Comparison of ENCODE assay signal across 8 mouse cellular contexts in genomic region chr19:8770567-8771270, GRCm38 (mm10). TPM values are rescaled to one million over a fixed set of nuclear protein-coding genes. Genes with fewer than 3 reads are reported as not detected.
DNase-seq lines count a peak whose midpoint lies in the region; ATAC-seq and TF ChIP-seq lines count a peak whose summit lies in the region.

Tmem223 (plus strand) TSS chr19:8770996.

- peak within 1 kb of the TSS; percentile 70 for H3K27ac ChIP-seq in cortical plate, adult 2 months (ENCODE audit: insufficient read depth, low read length)
- H3K27ac ChIP-seq in hindbrain, embryonic 16.5 days (ENCODE audit: low read depth, low read length), result peak within 1 kb of the TSS; percentile 82

- peak within 1 kb of the TSS; percentile 65 for H3K4me2 ChIP-seq in hindbrain, embryonic 16.5 days (ENCODE audit: low read length)

- 15% methylated on average over 29 of the region's 29 CpGs for WGBS in hindbrain, embryonic 16.5 days

- no peak for TF ChIP-seq CTCF in cortical plate, adult 2 months (IDR thresholded peaks at IDR 0.05; ENCODE audit: extremely low read depth, insufficient read depth, low read length)

- peaks cover 46% of the 10 kb centered on the region for H3K36me3 ChIP-seq in hindbrain, embryonic 16.5 days (ENCODE audit: control insufficient read depth, insufficient read depth, low read length)

- peak within 1 kb of the TSS; percentile 70 for H3K4me3 ChIP-seq in cortical plate, adult 2 months (ENCODE audit: insufficient read depth, low read length)
- H3K4me3 ChIP-seq in hindbrain, embryonic 16.5 days (ENCODE audit: low read length), result peak within 1 kb of the TSS; percentile 60

- H3K9me3 ChIP-seq in hindbrain, embryonic 16.5 days (ENCODE audit: control insufficient read depth, low read length), result no peaks in the 10 kb centered on the region

- peak; percentile 88 for TF ChIP-seq POLR2A in cortical plate, adult 2 months (IDR thresholded peaks at IDR 0.05; ENCODE audit: extremely low read depth, insufficient read depth, low read length)

- H3K27me3 ChIP-seq in hindbrain, embryonic 16.5 days (replicated peaks; ENCODE audit: control insufficient read depth, insufficient read depth, low read length), result no peaks in the 10 kb centered on the region

- peaks cover 6% of the 10 kb centered on the region; the same call in 1 of the 2 replicates for H3K4me1 ChIP-seq in cortical plate, adult 2 months (ENCODE audit: control insufficient read depth, insufficient read depth, low read length)
- H3K4me1 ChIP-seq in hindbrain, embryonic 16.5 days (ENCODE audit: control insufficient read depth, insufficient read depth, low read depth, low read length), result peaks cover 29% of the 10 kb centered on the region

- peak within 1 kb of the TSS; percentile 80 for H3K9ac ChIP-seq in hindbrain, embryonic 16.5 days (ENCODE audit: low read depth, low read length)

- ATAC-seq in hindbrain, embryonic 16.5 days, result peak; percentile 58

- DNase-seq in ZHBTc4 (ENCODE audit: low read depth, low spot score), result peak; percentile 91
- peak; percentile 45 to 71 for DNase-seq in gastrocnemius, adult 8-10 months (ENCODE audit: low spot score in 2 of 2)
- peak; percentile 66 for DNase-seq in left cerebral cortex, adult 11 months (ENCODE audit: low spot score)
- peak; percentile 87 for DNase-seq in lung, postnatal 36 days
- peak; percentile 43 for DNase-seq in retina, adult 2 months (ENCODE audit: low read depth, low spot score)
- DNase-seq in thymus, postnatal 25 days, result peak; percentile 86

RNA-seq across cellular contexts. Expression of gene Tmem223, which starts in this region (rescaled TPM):
- 134 and 142 TPM in 2 replicates for polyA plus RNA-seq in cortical plate, adult 2 months (2012; rRNA removed)
- 100 to 1,000 TPM in 3 of 4 experiments, 10 to 100 TPM in 1; 99.3 to 133 (median 107) TPM for total RNA-seq in gastrocnemius, adult 8-10 months (2022)
- 200 and 220 TPM in 2 replicates for polyA plus RNA-seq in hindbrain, embryonic 16.5 days (2015; fragmentation: Nextera tagmentation; extraction: Ambion mirVana)

Comparison
In these comparisons a context has a peak if more than half of its experiments do, and no peak if none do; other contexts are left out.
1. Peak in every context shown above with its lines: DNase-seq, ATAC-seq, H3K4me3 ChIP-seq and H3K27ac ChIP-seq.